Mouse (Mus musculus) embryonic stem cell, embryonic (primary cell): ENCODE results near the gene Cdip1.
"Not testable (repeated sequence)": the region's sequence is repeated elsewhere in the genome, so short reads cannot be mapped to it uniquely, and the experiment has no call there.

Source experiments
- CTCF ChIA-PET, 4 experiments: fragments of 300-600 bp in 2 of 4; fragments of 350-600 bp in 2 of 4; sonication (Branson Sonifier 250); formaldehyde crosslinking; loops; one replicate each; lab custom pipeline; 2022; ENCODE audit warnings: inconsistent platforms in 2 of 4; lab: Charles Lee
- POLR2A ChIA-PET, 4 experiments: fragments of 300-600 bp in 2 of 4; fragments of 350-600 bp in 2 of 4; sonication (Branson Sonifier 250); formaldehyde crosslinking; loops; one replicate each; lab custom pipeline; 2022; ENCODE audit warnings: antibody characterized with exemption in 4 of 4, inconsistent platforms in 1 of 4; lab: Charles Lee

Cdip1 gene

GRCm38 (mm10) chr16:4781524-4782196 lies 8.4 kb downstream of the Cdip1 start:
- CTCF ChIA-PET, result interaction anchor here in 1 of 4 experiments (0.7 kb wide), 1 partner anchor 108 kb away, joined by 3 read pairs; no protein-coding TSS in a partner anchor
- POLR2A ChIA-PET, result interaction anchor here in 2 of 4 experiments (0.8 to 3.3 kb wide), 6 partner anchors 9 to 99 kb away, joined by 3 to 17 read pairs (median 3); partner anchors contain the start of gene Cdip1 (in 2 of the 2)

- ChIA-PET CTCF (interaction anchor here in 2 of 4 experiments (0.6 to 1.5 kb wide), 2 partner anchors 16 to 201 kb away, joined by 4 to 5 read pairs; no protein-coding TSS in a partner anchor), POLR2A (interaction anchor here in 2 of 4 experiments (0.6 to 3.3 kb wide), 4 partner anchors 11 to 288 kb away, joined by 3 to 17 read pairs (median 5); partner anchors contain the start of gene Cdip1 (in 2 of the 2))
Observed at GRCm38 (mm10) chr16:4778940-4779339, 11.2 kb downstream of the Cdip1 start.

- ChIA-PET CTCF (interaction anchor here in 1 of 4 experiments (1.5 kb wide), 1 partner anchor 15 kb away, joined by 4 read pairs; no protein-coding TSS in a partner anchor), POLR2A (interaction anchor here (0.6 to 1.9 kb wide), 8 partner anchors 10 to 70 kb away, joined by 3 to 7 read pairs (median 4); partner anchors contain the start of genes Cdip1 (in 2 of the 4) and Hmox2 (in 1 of the 4))
Observed at GRCm38 (mm10) chr16:4777905-4778609, 12.0 kb downstream of the Cdip1 start.

GRCm38 (mm10) chr16:4777171-4777904 lies 12.8 kb downstream of the Cdip1 start:
- ChIA-PET CTCF (interaction anchor here in 1 of 4 experiments (0.9 to 1.5 kb wide), 2 partner anchors 14 kb away, joined by 3 to 4 read pairs; no protein-coding TSS in a partner anchor), POLR2A (interaction anchor here in 2 of 4 experiments (0.5 to 1.9 kb wide), 5 partner anchors 13 to 147 kb away, joined by 3 to 7 read pairs (median 3); partner anchors contain the start of genes Cdip1 (in 2 of the 2) and Hmox2 (in 1 of the 2))

- CTCF ChIA-PET, result no interaction called here
- POLR2A ChIA-PET, result interaction anchor here in 1 of 4 experiments (1.1 kb wide), 1 partner anchor 10 kb away, joined by 3 read pairs; no protein-coding TSS in a partner anchor
Observed at GRCm38 (mm10) chr16:4773289-4773970, 16.7 kb downstream of the Cdip1 start.

GRCm38 (mm10) chr16:4768719-4769118 lies 21.4 kb downstream of the Cdip1 start:
- POLR2A ChIA-PET, result interaction anchor here in 2 of 4 experiments (0.5 to 1.1 kb wide), 3 partner anchors 34 to 108 kb away, joined by 3 read pairs; no protein-coding TSS in a partner anchor
- CTCF ChIA-PET, result interaction anchor here in 2 of 4 experiments (0.7 to 1.0 kb wide), 2 partner anchors 8 to 206 kb away, joined by 3 read pairs; no protein-coding TSS in a partner anchor

GRCm38 (mm10) chr16:4767012-4767790 lies 22.9 kb downstream of the Cdip1 start:
- CTCF ChIA-PET, result no interaction called here
- POLR2A ChIA-PET, result interaction anchor here in 3 of 4 experiments (0.9 to 1.5 kb wide), 6 partner anchors 9 to 113 kb away, joined by 3 to 4 read pairs (median 3); partner anchors contain the start of genes Cdip1 (in 1 of the 3), Coro7 (in 1 of the 3) and Ubald1 (in 1 of the 3)

- ChIA-PET CTCF (interaction anchor here in 3 of 4 experiments (1.2 to 1.6 kb wide), 3 partner anchors 97 to 148 kb away, joined by 3 to 6 read pairs (median 3); no protein-coding TSS in a partner anchor), POLR2A (interaction anchor here in 2 of 4 experiments (0.5 to 1.5 kb wide), 4 partner anchors 9 to 105 kb away, joined by 3 to 11 read pairs (median 4); partner anchors contain the start of gene Cdip1 (in 1 of the 2))
Observed at GRCm38 (mm10) chr16:4765852-4766251, 24.2 kb downstream of the Cdip1 start.

- ChIA-PET CTCF (interaction anchor here (0.6 to 2.5 kb wide), 27 partner anchors 8 to 384 kb away, joined by 3 to 9 read pairs (median 4); partner anchors contain the start of genes Cdip1 (in 2 of the 4), 4930562C15Rik (in 1 of the 4), Coro7 (in 1 of the 4) and Sec14l5 (in 1 of the 4)), POLR2A (interaction anchor here in 2 of 4 experiments (0.6 to 2.7 kb wide), 15 partner anchors 8 to 572 kb away, joined by 3 to 9 read pairs (median 3); partner anchors contain the start of genes Cdip1 (in 2 of the 2), 4930562C15Rik (in 1 of the 2) and Ubald1 (in 1 of the 2))
Observed at GRCm38 (mm10) chr16:4763276-4763675, 26.8 kb downstream of the Cdip1 start.

- ChIA-PET CTCF (interaction anchor here in 3 of 4 experiments (0.8 to 2.5 kb wide), 7 partner anchors 8 to 151 kb away, joined by 3 to 9 read pairs (median 6); no protein-coding TSS in a partner anchor), POLR2A (interaction anchor here in 2 of 4 experiments (0.8 to 2.7 kb wide), 7 partner anchors 8 to 118 kb away, joined by 3 to 8 read pairs (median 4); partner anchors contain the start of genes Cdip1 (in 2 of the 2) and Ubald1 (in 1 of the 2))
Observed at GRCm38 (mm10) chr16:4762437-4762836, 27.7 kb downstream of the Cdip1 start.

- POLR2A ChIA-PET, result interaction anchor here in 1 of 4 experiments (1.8 kb wide), 1 partner anchor 15 kb away, joined by 4 read pairs; no protein-coding TSS in a partner anchor
- CTCF ChIA-PET, result not testable (repeated sequence)
Observed at GRCm38 (mm10) chr16:4756660-4757335, 33.3 kb downstream of the Cdip1 start.

GRCm38 (mm10) chr16:4754045-4754444 lies 36.0 kb downstream of the Cdip1 start:
- CTCF ChIA-PET, result interaction anchor here in 1 of 4 experiments (1.1 kb wide), 1 partner anchor 9 kb away, joined by 5 read pairs; no protein-coding TSS in a partner anchor
- POLR2A ChIA-PET, result interaction anchor here in 2 of 4 experiments (1.0 to 1.5 kb wide), 2 partner anchors 10 to 12 kb away, joined by 4 read pairs; no protein-coding TSS in a partner anchor

GRCm38 (mm10) chr16:4752155-4752554 lies 37.9 kb downstream of the Cdip1 start:
- CTCF ChIA-PET, result no interaction called here
- POLR2A ChIA-PET, result interaction anchor here in 2 of 4 experiments (0.6 to 3.3 kb wide), 3 partner anchors 10 to 122 kb away, joined by 4 to 16 read pairs (median 5); no protein-coding TSS in a partner anchor

GRCm38 (mm10) chr16:4742186-4742585 lies 47.9 kb downstream of the Cdip1 start:
- ChIA-PET POLR2A (interaction anchor here in 2 of 4 experiments (0.6 to 2.5 kb wide), 10 partner anchors 8 to 25 kb away, joined by 3 to 16 read pairs (median 4); partner anchors contain the start of gene Hmox2 (in 1 of the 2)), CTCF (interaction anchor here in 1 of 4 experiments (2.0 kb wide), 1 partner anchor 21 kb away, joined by 4 read pairs; no protein-coding TSS in a partner anchor)
